ENCODE assay signal across 19 mouse cellular contexts in the genomic region with DNA sequence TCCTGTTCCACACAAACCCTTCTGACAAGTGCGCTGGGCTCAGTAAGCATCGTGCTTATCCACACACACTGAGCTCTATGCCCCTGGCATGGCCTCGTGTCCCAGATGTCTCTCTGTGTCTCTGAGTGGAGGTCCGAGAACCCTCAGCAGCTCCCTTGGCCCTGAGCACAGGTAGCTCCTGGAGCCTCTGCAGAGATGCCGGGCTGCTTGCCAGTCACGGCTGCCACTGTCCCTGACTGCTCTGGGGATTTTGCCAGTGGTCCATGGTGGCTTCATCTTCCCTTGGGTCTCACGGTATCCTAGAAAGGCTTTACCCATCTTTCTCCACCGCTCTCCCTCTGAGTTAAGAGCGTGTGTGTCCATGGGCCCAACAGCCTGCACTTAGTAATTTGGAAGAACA.
DNase-seq lines count a peak whose midpoint lies in the region; ATAC-seq lines count a peak whose summit lies in the region.
"Had no signal": no experiment of that assay in that cellular context is flagged by ENCODE, and none has a peak within 500 bp of the region (broad histone marks: within the 10 kb centered on the region; RNA-seq: fewer than 3 reads in every experiment).

No protein-coding gene starts in this region.

- peak; percentile 40 for DNase-seq in cerebellum, adult 8-10 months
- no peak for DNase-seq in cerebellum, postnatal 4 days (ENCODE audit: low spot score in 2 of 2)
- DNase-seq in neural tube, embryonic 10.5 days (ENCODE audit: extremely low spot score, low spot score) = no peak
- no peak for DNase-seq in spleen, adult 18-20 months
- no peak for DNase-seq in kidney, adult 18-20 months
- no peak for DNase-seq in kidney, adult 9 months
- DNase-seq: adrenal gland, postnatal 14 days; embryo, embryonic 11 days; gastrocnemius, postnatal 10 days; heart, adult 18-20 months; kidney, adult 8-10 months; kidney, postnatal 4 days; liver, embryonic 13.5 days; thymus, postnatal 4 days had no signal

- no peak overlapping the region for H3K4me2 ChIP-seq in neural tube, embryonic 13.5 days
- H3K4me2 ChIP-seq in midbrain, embryonic 13.5 days (replicated peaks) = no peak overlapping the region
- H3K4me2 ChIP-seq: embryonic facial prominence, embryonic 15.5 days; heart, embryonic 15.5 days; limb, embryonic 12.5 days; liver, embryonic 13.5 days had no signal

- H3K9ac ChIP-seq in neural tube, embryonic 13.5 days = 0 out of 2 replicates have a peak overlapping the region, but pooled peaks have one; percentile 19
- H3K9ac ChIP-seq in midbrain, embryonic 13.5 days (replicated peaks) = no peak overlapping the region
- H3K9ac ChIP-seq: embryonic facial prominence, embryonic 15.5 days; heart, embryonic 15.5 days; limb, embryonic 12.5 days; liver, embryonic 13.5 days had no signal

- WGBS in neural tube, embryonic 13.5 days = 70% methylated on average over 9 of the region's 9 CpGs
- 79% methylated on average over 9 of the region's 9 CpGs for WGBS in midbrain, embryonic 13.5 days

- peaks cover 70% of the 10 kb centered on the region for H3K4me1 ChIP-seq in neural tube, embryonic 13.5 days (replicated peaks)
- peaks cover 38% of the 10 kb centered on the region for H3K4me1 ChIP-seq in midbrain, embryonic 13.5 days (replicated peaks)
- H3K4me1 ChIP-seq: embryonic facial prominence, embryonic 15.5 days; heart, embryonic 15.5 days; liver, embryonic 13.5 days had no signal

- no peaks in the 10 kb centered on the region for H3K36me3 ChIP-seq in neural tube, embryonic 13.5 days
- H3K36me3 ChIP-seq in midbrain, embryonic 13.5 days = no peaks in the 10 kb centered on the region
- H3K36me3 ChIP-seq: embryonic facial prominence, embryonic 15.5 days; heart, embryonic 15.5 days; limb, embryonic 12.5 days; liver, embryonic 13.5 days had no signal

- no peaks in the 10 kb centered on the region for H3K9me3 ChIP-seq in neural tube, embryonic 13.5 days
- H3K9me3 ChIP-seq in midbrain, embryonic 13.5 days = no peaks in the 10 kb centered on the region
- H3K9me3 ChIP-seq: embryonic facial prominence, embryonic 15.5 days; heart, embryonic 15.5 days; liver, embryonic 13.5 days had no signal

- peak overlapping the region; percentile 79 for H3K27ac ChIP-seq in neural tube, embryonic 13.5 days (replicated peaks)
- H3K27ac ChIP-seq in midbrain, embryonic 13.5 days = peak overlapping the region; percentile 60; the same call in 1 of the 2 replicates
- H3K27ac ChIP-seq: embryonic facial prominence, embryonic 15.5 days; heart, embryonic 15.5 days; limb, embryonic 12.5 days; liver, embryonic 13.5 days had no signal

- ATAC-seq in neural tube, embryonic 13.5 days (ENCODE audit: low read depth) = no peak
- no peak for ATAC-seq in midbrain, embryonic 13.5 days

- no peak overlapping the region for H3K4me3 ChIP-seq in neural tube, embryonic 13.5 days
- H3K4me3 ChIP-seq in midbrain, embryonic 13.5 days (replicated peaks) = no peak overlapping the region
- H3K4me3 ChIP-seq: embryonic facial prominence, embryonic 15.5 days; heart, embryonic 15.5 days; limb, embryonic 12.5 days; liver, embryonic 13.5 days had no signal

- no peaks in the 10 kb centered on the region for H3K27me3 ChIP-seq in neural tube, embryonic 13.5 days
- no peaks in the 10 kb centered on the region for H3K27me3 ChIP-seq in midbrain, embryonic 13.5 days
- H3K27me3 ChIP-seq: liver, embryonic 13.5 days had no signal
